In genomic region chr4:149025242-149025641, GRCm38 (mm10) we compare ENCODE assay signal across 28 mouse cellular contexts.
DNase-seq lines count a peak whose midpoint lies in the region; TF ChIP-seq lines count a peak whose summit lies in the region.
"Had no signal": no experiment of that assay in that cellular context is flagged by ENCODE, and none has a peak within 500 bp of the region (broad histone marks: within the 10 kb centered on the region; RNA-seq: fewer than 3 reads in every experiment).

No protein-coding gene starts in this region.

- H3K36me3 ChIP-seq in CH12.LX (replicated peaks in 1 of 2; ENCODE audit: control insufficient read depth in 1 of 2, insufficient read depth in 1 of 2, low read length in 1 of 2), result peaks cover 7 to 90% of the 10 kb centered on the region in 2 experiments
- H3K36me3 ChIP-seq in midbrain, embryonic 10.5 days, result peaks cover 2% of the 10 kb centered on the region; the same call in 1 of the 2 replicates
- H3K36me3 ChIP-seq: hindbrain, embryonic 15.5 days; intestine, embryonic 15.5 days; stomach, embryonic 15.5 days had no signal

- no peak for TF ChIP-seq RAD21 in CH12.LX (IDR thresholded peaks at IDR 0.05; ENCODE audit: low read depth, low read length)

- peak; percentile 11 for DNase-seq in layer of hippocampus, adult 11-12 months (ENCODE audit: low spot score)
- DNase-seq in layer of hippocampus, postnatal 10 days (ENCODE audit: low spot score in 2 of 2), result no peak
- DNase-seq in A20 (ENCODE audit: low read depth, low spot score) (peak; percentile 35), CH12.LX (ENCODE audit: extremely low read depth) (no peak)
- peak; percentile 28 to 43 for DNase-seq in left cerebral cortex, postnatal 25 days (ENCODE audit: low spot score in 2 of 2)
- DNase-seq in urinary bladder, postnatal 14 days (ENCODE audit: low spot score), result no peak
- no peak for DNase-seq in midbrain, embryonic 10.5 days (ENCODE audit: low spot score)
- DNase-seq: adrenal gland, postnatal 25 days; cerebellum, adult 11 months; cerebellum, adult 9-11 months; gastrocnemius, postnatal 10 days; heart, adult 18-20 months; kidney, adult 8-10 months; kidney, postnatal 10 days; lung, embryonic 14.5 days; lung, postnatal 36 days; midbrain, embryonic 14.5 days; right cerebral cortex, postnatal 4 days; thymus, adult 18-20 months; thymus, postnatal 36 days had no signal

- H3K27ac ChIP-seq in CH12.LX (ENCODE audit: insufficient read depth, low read depth), result no peak overlapping the region
- H3K27ac ChIP-seq in midbrain, embryonic 10.5 days (replicated peaks), result no peak overlapping the region
- H3K27ac ChIP-seq: embryonic facial prominence, embryonic 10.5 days; forebrain, embryonic 10.5 days; hindbrain, embryonic 15.5 days; intestine, embryonic 15.5 days; limb, embryonic 15.5 days; liver, embryonic 14.5 days; stomach, embryonic 15.5 days had no signal

- no peak for TF ChIP-seq EP300 in CH12.LX (IDR thresholded peaks at IDR 0.05; ENCODE audit: low read length)

- no peaks in the 10 kb centered on the region for H3K27me3 ChIP-seq in CH12.LX (replicated peaks)
- peaks cover 11% of the 10 kb centered on the region; the same call in 1 of the 2 replicates for H3K27me3 ChIP-seq in midbrain, embryonic 10.5 days (ENCODE audit: low read depth, poor library complexity, severe bottlenecking)
- H3K27me3 ChIP-seq: hindbrain, embryonic 15.5 days; intestine, embryonic 15.5 days; limb, embryonic 15.5 days; megakaryocyte, embryonic 14.5 days; stomach, embryonic 15.5 days had no signal

- peaks cover 2 to 26% of the 10 kb centered on the region in 2 experiments for H3K4me1 ChIP-seq in CH12.LX (ENCODE audit: control insufficient read depth in 1 of 2, insufficient read depth in 2 of 2)
- peaks cover 60% of the 10 kb centered on the region for H3K4me1 ChIP-seq in midbrain, embryonic 10.5 days
- H3K4me1 ChIP-seq: intestine, embryonic 15.5 days; limb, embryonic 15.5 days; megakaryocyte, embryonic 14.5 days had no signal

- H3K9ac ChIP-seq in CH12.LX (ENCODE audit: insufficient read depth, low read depth), result no peak overlapping the region
- H3K9ac ChIP-seq: hindbrain, embryonic 15.5 days; intestine, embryonic 15.5 days; limb, embryonic 15.5 days; liver, embryonic 14.5 days; lung, embryonic 14.5 days; stomach, embryonic 15.5 days had no signal

- TF ChIP-seq POLR2A in CH12.LX (IDR thresholded peaks at IDR 0.05; ENCODE audit: low read depth, low read length), result no peak

- intact Hi-C loops in left cerebral cortex, postnatal 25 days (cut with DNase I), result no loop called here

- dilution Hi-C loops in CH12.LX (cut with MboI; ENCODE audit: extremely low pct_ligation_motif_present, extremely low pct_unique_long_range_greater_than_20kb, low sequenced_read_pairs), result no loop called here

- in situ Hi-C loops in CH12.LX (cut with MboI; ENCODE audit: low pct_ligation_motif_present, low pct_unique_long_range_greater_than_20kb, low sequenced_read_pairs), result no loop called here

- no peaks in the 10 kb centered on the region for H3K79me2 ChIP-seq in CH12.LX (replicated peaks; ENCODE audit: control insufficient read depth, extremely low read depth, insufficient read depth, poor library complexity, severe bottlenecking)

- 75% methylated on average over 10 of the region's 10 CpGs for WGBS in midbrain, embryonic 10.5 days

- TF ChIP-seq CTCF in CH12.LX (conservative IDR thresholded peaks at IDR 0.05 in 1 of 2, IDR thresholded peaks at IDR 0.05 in 1 of 2; ENCODE audit: low read depth in 2 of 2, low read length in 2 of 2), result no peak

- no peaks in the 10 kb centered on the region for H3K9me3 ChIP-seq in CH12.LX (replicated peaks; ENCODE audit: low read length)
- no peaks in the 10 kb centered on the region for H3K9me3 ChIP-seq in midbrain, embryonic 10.5 days (replicated peaks)
- H3K9me3 ChIP-seq: embryonic facial prominence, embryonic 10.5 days; forebrain, embryonic 10.5 days; hindbrain, embryonic 15.5 days; intestine, embryonic 15.5 days; limb, embryonic 15.5 days; megakaryocyte, embryonic 14.5 days; stomach, embryonic 15.5 days had no signal

- no peak overlapping the region for H3K4me3 ChIP-seq in CH12.LX (replicated peaks in 1 of 3; ENCODE audit: low read depth in 2 of 3, low read length in 2 of 3, poor library complexity in 1 of 3)
- no peak overlapping the region for H3K4me3 ChIP-seq in midbrain, embryonic 10.5 days
- H3K4me3 ChIP-seq: embryonic facial prominence, embryonic 10.5 days; forebrain, embryonic 10.5 days; hindbrain, embryonic 15.5 days; intestine, embryonic 15.5 days; limb, embryonic 15.5 days; megakaryocyte, embryonic 14.5 days; stomach, embryonic 15.5 days had no signal

- no peak overlapping the region for H3K4me2 ChIP-seq in CH12.LX (ENCODE audit: insufficient read depth, low read depth, poor library complexity, severe bottlenecking)
- H3K4me2 ChIP-seq: hindbrain, embryonic 15.5 days; intestine, embryonic 15.5 days; limb, embryonic 15.5 days; lung, embryonic 14.5 days; stomach, embryonic 15.5 days had no signal

TF ChIP-seq in CH12.LX, 34 proteins besides CTCF, POLR2A, EP300 and RAD21:
- TF ChIP-seq TBP (conservative IDR thresholded peaks at IDR 0.05; ENCODE audit: low read depth, low read length) (no peak), IRF4 (IDR thresholded peaks at IDR 0.05; ENCODE audit: low read depth, low read length) (peak; percentile 63), JUND (conservative IDR thresholded peaks at IDR 0.05; ENCODE audit: low read depth, low read length) (peak; percentile 54; the same call in 1 of the 2 replicates)

Comparison
In these comparisons a context has a peak if more than half of its experiments do, and no peak if none do; other contexts are left out.
1. DNase-seq: peak in layer of hippocampus, adult 11-12 months (single experiment), A20 (single experiment) and left cerebral cortex, postnatal 25 days (2 of 2); none in layer of hippocampus, postnatal 10 days (0 of 2), CH12.LX (single experiment), urinary bladder, postnatal 14 days (single experiment) and midbrain, embryonic 10.5 days (single experiment).